Mouse (Mus musculus) natural killer cell, adult 2 months (primary cell): ENCODE measurements around the gene Cyp2j5.
"Not testable (repeated sequence)": the region's sequence is repeated elsewhere in the genome, so short reads cannot be mapped to it uniquely, and the experiment has no call there.

Experiments
- DNase-seq, 2 experiments: peaks; one replicate each; pipeline ENCODE4 v3.0.0; 2022; ENCODE audit warnings: low spot score in 2 of 2

Cyp2j5 gene

GRCm38 (mm10) chr4:96663991-96664390 is at the start of gene Cyp2j5:
Gene Cyp2j5 (minus strand): TSS chr4:96664154.
- DNase-seq, result no peak

GRCm38 (mm10) chr4:96705281-96705951 is 41.5 kb upstream of the Cyp2j5 start:
- no peak for DNase-seq

- no peak for DNase-seq
Measured at GRCm38 (mm10) chr4:96698218-96698561, 34.2 kb upstream of the Cyp2j5 start.

- no peak for DNase-seq
Measured at GRCm38 (mm10) chr4:96697511-96698217, 33.7 kb upstream of the Cyp2j5 start.

GRCm38 (mm10) chr4:96696614-96697360 is 32.8 kb upstream of the Cyp2j5 start:
- DNase-seq, result no peak

GRCm38 (mm10) chr4:96687358-96687803 is 23.4 kb upstream of the Cyp2j5 start:
- no peak for DNase-seq

- no peak for DNase-seq
Measured at GRCm38 (mm10) chr4:96683474-96683873, 19.5 kb upstream of the Cyp2j5 start.

GRCm38 (mm10) chr4:96680966-96681365 is 17.0 kb upstream of the Cyp2j5 start:
- no peak for DNase-seq

- no peak for DNase-seq
Measured at GRCm38 (mm10) chr4:96680233-96680632, 16.3 kb upstream of the Cyp2j5 start.

GRCm38 (mm10) chr4:96664668-96665454 is 907 bp upstream of the Cyp2j5 start:
- DNase-seq, result no peak

- no peak for DNase-seq
Measured at GRCm38 (mm10) chr4:96635455-96635854, 28.5 kb downstream of the Cyp2j5 start.

GRCm38 (mm10) chr4:96622474-96622873 is 41.5 kb downstream of the Cyp2j5 start:
- DNase-seq, result no peak

- no peak for DNase-seq
Measured at GRCm38 (mm10) chr4:96591791-96592150, 72.2 kb downstream of the Cyp2j5 start.

GRCm38 (mm10) chr4:96590911-96591790 is 72.8 kb downstream of the Cyp2j5 start, which contains the start of gene Cyp2j9:
Gene Cyp2j9 (minus strand): TSS chr4:96591578.
- DNase-seq, result no peak

- no peak for DNase-seq
Measured at GRCm38 (mm10) chr4:96581425-96582088, 82.4 kb downstream of the Cyp2j5 start.

GRCm38 (mm10) chr4:96580351-96580750 is 83.6 kb downstream of the Cyp2j5 start:
- DNase-seq, result not testable (repeated sequence)
